Mouse (Mus musculus) embryonic fibroblast, embryonic 13.5 days (primary cell): ENCODE measurements around the gene Patz1. TPM values are rescaled to one million over a fixed set of nuclear protein-coding genes. Genes with fewer than 3 reads are reported as not detected.

Experiments used
- H3K27ac ChIP-seq: 2 replicates; pipeline ENCODE4 v1.5.1; 2012; ENCODE audit warnings: low read length, control low read depth, inconsistent platforms; ENCODE audit not compliant: insufficient read depth
- H3K4me1 ChIP-seq: 2 replicates; pipeline ENCODE4 v1.6.1; 2011; ENCODE audit warnings: low read length; ENCODE audit not compliant: control insufficient read depth, insufficient read depth
- H3K4me3 ChIP-seq: 2 replicates; pipeline ENCODE4 v1.5.1; 2011; ENCODE audit warnings: mild to moderate bottlenecking, control low read depth, low read length; ENCODE audit not compliant: insufficient read depth
- CTCF ChIP-seq: IDR thresholded peaks from 2 replicates; pipeline ENCODE4 v1.5.1; 2011; ENCODE audit warnings: mild to moderate bottlenecking, control low read depth, low read length, moderate library complexity, borderline replicate concordance; ENCODE audit not compliant: insufficient read depth
- POLR2A ChIP-seq: IDR thresholded peaks from 2 replicates; pipeline ENCODE4 v1.6.1; 2011; ENCODE audit warnings: low read depth, mild to moderate bottlenecking, control low read depth, low read length, moderate library complexity
- polyA plus RNA-seq: library from polyadenylated mRNA; stranded (reverse); fragments of >200 nt; gene quantifications from 2 replicates; pipeline ENCODE4 v1.2.4, GENCODE M21; 2011; ENCODE audit warnings: low read depth; ENCODE audit not compliant: missing spikeins, insufficient read length

Patz1 gene
- polyA plus RNA-seq, 1 experiment, result 23.4 TPM

- Histone ChIP-seq H3K4me3 (no peak overlapping the region), H3K4me1 (peaks cover 14% of the 10 kb centered on the region), H3K27ac (no peak overlapping the region)
- TF ChIP-seq CTCF (peak; percentile 33; the same call in 1 of the 2 replicates), POLR2A (no peak)
These were observed 64.4 kb downstream of the Patz1 start for GRCm38 (mm10) chr11:3352990-3353585.

Other genes with a start within 250 kb of the Patz1 start
- gene Sfi1, start 95.4 kb upstream of the Patz1 start, polyA plus RNA-seq, result 17.1 TPM in 2 replicates
- gene Eif4enif1, start 86.5 kb upstream of the Patz1 start, polyA plus RNA-seq, result 57.2 and 71.9 TPM in 2 replicates
- 102 and 112 TPM in 2 replicates for gene Drg1, start 22.5 kb upstream of the Patz1 start, polyA plus RNA-seq
- gene Pik3ip1, start 41.5 kb downstream of the Patz1 start, polyA plus RNA-seq, result 21.1 and 22.8 TPM in 2 replicates
- 58.3 and 68.6 TPM in 2 replicates for gene Limk2, start 120.3 kb downstream of the Patz1 start, polyA plus RNA-seq
- 27.3 and 30.9 TPM in 2 replicates for gene Rnf185, start 163.5 kb downstream of the Patz1 start, polyA plus RNA-seq
- gene Pla2g3, start 199.4 kb downstream of the Patz1 start, polyA plus RNA-seq, result 0.25 TPM in 1 of 2 replicates, not detected in the other
- gene Inpp5j, start 215.9 kb downstream of the Patz1 start, polyA plus RNA-seq, result not detected in 2 replicates
- 148 and 152 TPM in 2 replicates for gene Selenom, start 225.8 kb downstream of the Patz1 start, polyA plus RNA-seq